Mouse (Mus musculus) forelimb bud, embryonic 11.5 days (tissue): ENCODE results near the gene Gdf7.

Source experiments
- DNase-seq: peaks from one replicate; pipeline ENCODE4 v3.0.0-alpha.2; 2012; ENCODE audit warnings: low read depth, low spot score

Gene Gdf7

DNA sequence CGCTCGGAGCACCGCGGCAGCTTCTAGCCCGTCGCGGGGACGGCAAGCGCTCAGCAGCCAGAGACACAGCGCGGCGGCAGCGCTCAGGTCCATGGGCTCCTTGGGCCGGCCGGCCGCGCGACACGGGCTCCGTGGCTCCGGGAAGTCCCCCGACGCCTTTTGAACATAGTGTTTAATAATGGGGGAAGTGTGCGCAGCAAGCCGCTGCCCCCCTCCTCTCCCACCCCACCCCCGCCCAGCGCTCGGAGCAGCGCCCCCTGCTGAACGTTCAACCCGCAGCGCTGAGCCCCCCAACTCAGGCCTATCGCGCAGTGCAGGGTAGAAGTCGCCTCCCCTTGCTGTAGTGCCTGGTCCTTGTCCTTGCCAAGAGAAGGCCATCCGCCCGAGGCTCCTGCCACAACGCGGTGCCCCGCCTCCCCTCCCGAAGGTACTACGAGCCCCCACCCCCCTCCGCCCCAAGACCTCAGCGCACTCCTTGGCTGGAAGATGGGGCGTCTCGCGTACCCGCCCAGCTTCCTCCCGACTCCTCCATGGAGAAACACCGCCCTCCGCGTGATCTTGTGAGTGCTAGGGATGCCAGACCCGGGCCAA lies at the start of gene Gdf7:
Gdf7 (minus strand) TSS at position 114 of the 591 bp plus-strand sequence.
- DNase-seq: no peak

DNA sequence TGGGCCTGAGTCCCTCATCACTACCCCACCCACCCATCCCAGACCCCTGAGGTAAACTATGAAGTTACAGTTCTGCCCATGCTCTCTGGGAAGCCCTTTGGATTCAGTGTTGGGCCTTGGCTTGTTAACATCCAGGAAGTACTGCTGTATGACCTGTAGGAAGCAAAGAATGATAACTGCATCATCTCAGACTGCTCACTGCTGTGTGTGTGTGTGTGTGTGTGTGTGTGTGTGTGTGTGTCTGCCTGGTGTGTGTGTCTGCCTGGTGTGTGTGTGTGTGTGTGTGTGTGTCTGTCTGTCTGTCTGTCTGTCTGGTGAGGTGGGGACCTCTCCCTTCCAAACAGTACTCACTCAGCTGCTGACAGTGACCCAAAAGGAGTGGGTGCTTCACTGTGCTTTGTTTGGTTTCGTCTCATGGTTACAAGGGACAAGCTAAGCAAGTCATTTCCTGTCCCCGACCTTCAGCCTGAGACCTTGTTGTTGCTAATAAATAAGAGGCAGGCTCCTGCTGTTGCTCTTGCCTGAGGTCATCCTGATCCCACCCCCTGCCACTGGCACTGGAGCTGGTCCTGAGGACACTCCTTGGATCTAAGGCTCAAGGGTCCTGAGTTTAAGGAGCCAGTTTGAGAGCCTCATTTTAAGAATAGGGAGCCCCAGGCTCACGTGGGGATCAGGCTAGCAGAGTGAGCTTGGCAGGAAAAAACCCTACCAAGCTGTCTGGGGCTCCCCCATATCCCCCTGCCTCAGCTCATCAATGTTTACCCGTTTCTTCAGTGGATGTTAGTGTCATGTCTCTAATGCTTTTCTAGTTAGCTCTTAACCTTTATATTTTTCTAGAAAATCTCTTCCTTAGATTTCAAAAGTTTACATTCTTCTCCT lies 49.5 kb upstream of the Gdf7 start:
- DNase-seq: peak; percentile 28

DNA sequence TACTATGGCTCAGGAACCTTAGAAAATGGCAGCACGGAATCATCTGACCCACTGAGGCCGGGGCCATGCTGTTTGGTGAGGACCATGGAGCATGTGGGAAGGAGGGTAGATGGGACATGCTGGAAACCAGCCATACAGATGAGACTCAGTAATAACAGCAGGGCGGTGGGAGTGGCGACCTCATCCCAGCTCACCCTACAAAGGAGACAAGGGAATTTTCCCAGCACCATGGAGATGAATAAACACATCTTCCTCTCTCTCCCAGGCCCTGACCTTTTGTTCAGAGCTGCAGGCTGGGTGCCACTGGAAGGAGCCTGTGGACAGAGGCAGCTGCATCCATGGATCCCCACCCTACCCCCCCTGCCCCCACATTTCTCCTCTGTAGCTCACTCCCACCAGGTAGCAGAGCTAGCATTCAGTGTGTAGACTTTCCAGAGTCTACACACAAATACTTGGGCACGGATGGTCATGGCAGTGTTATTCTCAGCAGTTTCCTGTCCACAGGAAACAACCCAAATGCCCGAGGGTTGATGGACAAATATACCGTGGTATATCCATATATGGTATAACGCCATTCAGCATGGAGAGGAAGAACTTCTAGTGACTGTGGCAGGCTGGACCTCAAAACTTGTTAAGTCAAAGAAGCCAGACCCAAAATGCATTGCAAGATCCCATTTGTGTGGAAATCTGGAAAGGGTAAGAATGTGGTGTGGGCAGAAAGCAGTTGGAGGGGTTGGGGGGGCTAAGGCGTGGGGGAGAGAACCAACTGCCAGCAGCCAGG lies 47.2 kb upstream of the Gdf7 start:
- DNase-seq: no peak

DNA sequence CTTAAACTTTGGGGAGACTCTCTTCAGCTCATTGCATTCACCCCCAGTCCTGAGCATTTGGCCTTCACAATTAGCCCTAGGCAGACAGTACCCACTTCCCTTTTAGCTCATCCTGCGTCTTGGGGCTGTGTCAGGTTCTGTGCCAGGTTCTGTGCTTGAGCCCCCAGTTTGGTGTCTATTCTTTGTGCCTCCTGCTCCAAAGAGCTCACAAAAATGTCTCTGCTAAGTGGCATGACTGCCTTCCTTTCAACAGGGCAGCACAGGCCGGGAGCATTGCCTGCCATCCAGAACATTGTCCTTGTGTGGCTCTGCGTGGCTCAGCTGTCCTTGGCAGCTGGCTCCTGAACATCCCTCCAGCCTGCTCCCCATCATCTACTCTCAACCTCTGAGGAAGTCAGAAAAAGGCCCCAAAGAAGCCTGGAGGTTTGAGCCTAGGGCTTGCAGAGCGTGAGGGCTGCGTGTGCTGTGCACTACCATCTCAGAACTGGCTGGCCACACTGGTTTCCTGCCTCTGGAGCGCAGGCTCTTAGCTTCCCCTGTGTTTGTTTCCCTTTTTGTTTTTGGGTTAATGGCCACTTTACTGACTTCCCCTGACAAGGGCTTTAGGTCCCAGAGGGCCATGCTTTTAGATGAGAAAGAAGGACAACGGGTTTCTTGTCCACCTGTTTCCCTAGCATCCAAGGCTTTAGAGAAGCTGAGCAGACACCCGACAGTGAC lies 46.1 kb upstream of the Gdf7 start:
- no peak for DNase-seq

DNA sequence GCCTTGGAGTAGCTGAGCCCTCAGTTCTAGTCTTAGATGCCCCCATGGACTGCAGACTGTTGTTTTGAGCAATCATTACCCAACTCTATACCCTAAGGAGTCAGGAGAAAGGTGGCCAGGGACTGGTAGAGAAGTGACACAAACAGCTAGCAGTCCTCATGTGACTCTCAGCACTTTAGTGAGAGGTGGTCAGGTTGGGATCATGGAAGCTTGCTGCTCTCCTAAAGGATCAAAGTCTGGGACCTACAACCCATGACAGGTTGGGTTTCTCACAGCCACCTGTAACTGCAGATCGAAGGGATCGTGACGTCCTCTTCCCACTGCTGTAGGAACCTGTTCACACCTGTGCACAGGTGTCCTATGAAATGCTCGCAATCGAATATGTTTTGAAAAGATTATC lies 43.8 kb upstream of the Gdf7 start:
- no peak for DNase-seq

DNA sequence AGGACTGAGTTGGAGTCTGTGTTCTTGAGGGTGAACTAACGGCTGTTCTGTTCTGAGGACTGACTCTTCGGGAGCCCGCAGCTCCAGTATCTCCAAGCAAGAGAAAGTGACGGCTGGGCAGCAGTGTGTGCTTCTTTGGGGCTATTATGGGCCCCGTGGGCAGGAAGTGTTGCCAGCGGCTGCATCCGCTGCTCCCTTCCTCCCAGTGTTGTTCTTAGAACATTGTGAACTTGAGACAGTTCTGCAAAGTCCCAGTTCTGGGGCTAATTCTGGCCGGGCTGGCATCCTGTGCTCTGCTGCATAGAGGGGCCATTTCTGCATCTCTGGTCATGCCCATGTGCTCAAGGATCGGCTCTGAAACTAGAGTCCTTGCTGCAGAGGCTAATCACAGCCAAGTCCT lies 43.1 kb upstream of the Gdf7 start:
- no peak for DNase-seq

DNA sequence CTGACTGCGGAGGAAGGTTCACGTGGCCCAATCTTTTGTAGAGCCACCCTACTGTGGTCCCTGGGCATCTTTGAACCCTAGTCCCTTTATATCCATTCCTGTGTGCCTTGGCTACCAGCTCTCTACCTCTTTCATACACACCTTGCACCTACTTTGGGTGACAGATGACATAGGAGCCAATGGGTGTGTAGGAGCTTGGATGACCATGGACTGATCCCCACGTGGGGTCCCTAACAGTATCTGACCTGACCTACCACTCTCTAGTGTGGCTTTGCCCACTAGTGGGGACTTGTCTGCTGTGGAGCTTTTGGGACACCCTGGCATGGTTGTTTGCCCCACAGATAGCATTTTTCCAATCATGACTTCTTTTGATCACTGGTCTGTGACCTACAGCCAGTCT lies 41.6 kb upstream of the Gdf7 start:
- no peak for DNase-seq

DNA sequence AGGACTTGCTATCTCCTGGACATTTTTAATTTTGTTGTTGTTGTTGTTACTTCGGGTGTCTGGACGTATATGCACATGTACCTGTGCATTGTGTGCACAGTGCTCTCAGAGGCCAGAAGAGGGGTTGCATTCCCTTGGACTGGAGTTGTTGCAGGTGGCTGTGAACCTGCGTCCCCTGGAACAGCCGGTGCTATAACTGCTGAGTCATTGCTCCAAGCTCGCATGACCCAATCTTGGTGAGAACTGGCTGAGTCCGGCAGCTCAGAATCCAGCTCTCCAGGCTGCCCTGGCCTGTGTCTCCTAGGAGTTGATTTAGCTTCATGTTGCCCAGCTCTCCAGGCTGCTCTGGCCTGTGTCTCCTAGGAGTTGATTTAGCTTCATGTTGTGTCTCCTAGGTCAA lies 39.3 kb upstream of the Gdf7 start:
- DNase-seq: no peak

DNA sequence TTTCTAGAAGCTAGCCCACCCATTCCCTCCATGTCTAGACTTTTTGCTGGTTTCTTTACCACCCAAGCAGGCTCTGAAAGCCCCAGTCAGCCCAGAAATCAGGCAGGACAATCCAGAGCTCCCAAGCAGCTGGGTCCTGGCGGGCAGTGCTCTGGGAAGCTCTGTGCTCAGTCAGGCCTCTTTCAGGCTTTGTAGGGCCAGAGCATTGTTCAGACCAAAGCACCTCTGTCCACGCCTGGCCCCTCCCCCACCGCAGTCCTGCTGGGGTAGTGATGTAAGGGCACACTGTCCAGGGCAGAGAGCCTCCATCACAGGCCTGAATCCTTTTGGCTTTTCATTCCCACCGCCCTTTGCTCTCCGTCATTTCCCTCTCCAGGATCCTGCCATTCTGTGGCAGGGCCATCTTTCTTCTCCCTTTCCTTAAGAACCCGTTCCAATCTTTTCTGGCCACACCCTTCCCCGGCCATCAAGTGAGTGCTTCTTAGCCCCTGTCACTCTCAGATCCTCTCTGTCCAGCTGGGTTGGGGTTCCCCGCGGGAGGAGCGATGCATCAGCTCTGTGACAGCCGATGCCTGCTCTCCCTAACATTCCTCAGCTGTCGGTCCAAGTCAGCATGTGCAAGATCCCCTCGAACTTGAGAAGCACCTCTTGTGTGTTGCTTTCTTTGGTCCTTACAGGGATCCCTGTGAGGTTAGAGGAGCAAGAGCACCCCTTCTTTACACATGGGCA lies 38.0 kb upstream of the Gdf7 start:
- DNase-seq: no peak

DNA sequence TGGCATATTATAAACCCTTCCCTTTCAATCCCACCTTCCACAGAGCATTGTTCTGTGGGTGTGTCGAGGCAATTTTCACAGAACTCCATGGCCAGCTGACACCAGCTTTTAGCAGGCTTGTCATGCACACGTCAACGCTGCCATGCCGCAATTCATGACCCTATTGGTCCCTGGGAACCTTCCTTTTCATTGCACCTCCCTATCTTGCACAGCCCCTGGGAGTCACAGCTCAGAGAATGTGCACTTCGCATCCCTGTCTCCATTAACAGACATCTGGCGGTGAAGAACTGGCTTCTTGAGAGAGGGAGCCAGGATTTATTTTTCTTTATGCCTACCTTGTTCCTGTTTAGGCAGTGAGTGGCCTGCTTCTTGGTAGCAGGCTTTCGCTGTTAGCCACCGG lies 37.2 kb upstream of the Gdf7 start:
- DNase-seq: no peak

DNA sequence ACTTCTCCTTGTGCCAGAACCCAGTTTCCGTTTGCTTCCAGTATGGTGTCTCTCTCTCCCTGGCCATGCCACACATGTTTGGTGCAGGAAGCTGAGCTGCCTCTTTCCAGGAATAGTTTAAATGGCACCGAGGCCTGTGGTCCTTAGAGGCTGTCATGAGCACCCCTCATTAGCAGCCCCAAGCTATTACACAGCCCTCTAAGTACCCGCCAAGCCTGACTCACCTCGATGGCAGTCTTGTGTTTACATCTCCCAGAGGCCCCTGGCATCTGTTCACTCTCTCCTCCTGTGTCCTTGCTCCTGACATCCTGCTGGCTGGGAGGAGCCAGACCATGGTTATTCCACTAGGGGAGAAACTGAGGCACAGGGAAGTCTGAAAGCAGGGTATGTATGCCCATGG lies 36.7 kb upstream of the Gdf7 start:
- DNase-seq: no peak

DNA sequence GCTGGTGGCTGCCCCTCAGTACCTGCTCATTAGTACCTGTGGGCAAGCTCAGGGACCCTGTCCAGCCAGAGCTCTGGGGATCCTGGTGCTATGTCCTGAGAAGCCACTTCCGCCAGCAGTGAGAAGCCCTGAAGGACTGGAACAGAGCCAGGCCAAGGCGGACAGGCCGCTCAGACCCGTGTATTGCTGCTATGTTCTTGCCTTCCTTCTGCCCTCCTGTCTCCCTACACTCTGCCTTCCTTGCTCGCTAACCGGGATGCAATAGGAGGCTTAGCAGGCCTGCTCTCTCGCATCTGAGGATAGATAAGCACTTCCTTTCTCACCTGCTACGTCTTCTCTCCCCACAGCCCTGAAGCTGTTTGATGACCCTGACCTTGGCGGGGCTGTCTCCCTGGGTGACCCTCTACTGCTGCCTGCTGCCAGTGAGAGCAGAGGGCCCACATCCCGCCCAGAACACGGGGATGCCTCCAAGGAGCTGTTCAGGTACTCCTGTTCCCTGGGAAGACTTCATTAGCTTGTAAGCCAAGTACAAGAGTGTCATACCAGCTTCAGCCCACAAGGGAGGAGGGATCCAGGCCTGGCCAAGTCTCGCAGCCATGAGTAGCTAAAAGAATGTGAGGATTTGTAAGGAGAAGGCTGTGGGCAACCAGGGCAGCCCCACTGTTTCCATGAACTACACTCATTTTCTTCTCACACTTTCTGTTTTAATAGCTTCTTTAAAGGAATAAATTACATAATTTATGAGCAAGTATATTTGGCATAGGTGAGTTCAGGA lies 35.7 kb upstream of the Gdf7 start:
- no peak for DNase-seq

DNA sequence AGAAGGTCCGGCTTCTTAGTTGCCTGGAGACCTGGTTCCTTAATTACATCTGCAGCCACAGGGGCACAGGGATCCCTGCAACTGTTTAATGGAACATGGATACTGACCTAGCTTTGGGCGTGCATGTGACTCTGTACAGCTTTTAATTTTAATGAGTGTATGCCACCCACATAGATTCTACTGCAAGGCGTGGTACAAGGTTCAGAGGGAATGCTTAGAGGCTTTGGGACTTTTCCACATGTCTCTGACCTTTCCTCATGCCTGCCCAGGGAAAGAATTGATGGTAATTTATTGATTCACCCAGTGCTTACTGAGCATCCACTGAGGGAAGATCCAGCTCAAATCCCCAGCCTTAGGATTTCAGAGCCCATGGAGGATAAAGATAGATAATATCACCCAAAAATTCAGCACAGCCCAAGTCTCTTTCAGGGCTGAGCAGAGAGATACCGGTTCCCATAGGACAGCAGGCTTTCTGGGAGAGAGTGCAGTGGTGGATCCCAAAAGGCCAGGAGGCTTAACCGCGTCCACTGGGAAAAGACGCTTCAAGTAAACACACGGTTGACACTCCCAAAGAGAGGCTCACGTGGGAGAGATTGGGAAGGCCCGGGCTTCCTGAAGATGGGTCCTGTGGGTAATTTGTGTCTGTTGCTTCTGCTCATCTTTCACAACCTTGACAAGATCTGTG lies 35.0 kb upstream of the Gdf7 start:
- DNase-seq: no peak

DNA sequence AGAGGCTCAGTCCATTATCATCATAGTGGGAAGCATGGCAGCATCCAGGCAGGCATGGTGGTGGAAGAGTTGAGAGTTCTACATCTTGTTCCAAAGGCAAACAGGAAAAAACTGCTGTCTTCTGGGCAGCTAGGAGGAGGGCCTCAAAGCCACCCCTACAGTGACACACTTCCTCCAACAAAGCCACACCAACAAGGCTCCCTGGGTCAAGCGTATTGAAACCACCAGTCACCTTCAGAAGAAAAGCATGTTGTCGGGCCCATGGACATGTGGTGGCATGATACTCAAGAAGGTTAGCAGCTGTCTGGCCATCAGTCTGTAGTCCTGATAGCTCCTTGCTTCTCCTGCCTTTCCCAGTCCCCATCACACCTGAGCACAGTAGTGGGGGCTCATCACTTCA lies 33.7 kb upstream of the Gdf7 start:
- no peak for DNase-seq

DNA sequence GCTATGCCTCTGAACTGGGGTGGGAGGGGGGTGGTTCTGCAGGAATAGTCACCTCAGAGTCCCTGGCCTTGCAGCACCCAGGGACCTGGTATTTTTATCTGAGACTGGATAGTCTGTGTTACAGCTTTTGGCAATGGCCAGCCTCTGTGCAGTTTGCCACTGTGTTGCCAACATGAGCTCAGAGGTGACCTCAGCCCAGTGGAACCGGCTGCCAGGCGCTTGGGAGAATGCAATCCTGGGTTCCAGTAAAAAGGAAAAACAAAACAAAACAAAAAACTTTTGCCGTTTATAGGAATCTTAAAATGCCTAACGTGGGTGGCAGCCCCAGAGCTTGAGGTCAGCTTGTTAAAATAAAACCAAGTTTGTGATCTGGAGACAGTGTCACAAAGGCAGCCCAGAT lies 32.5 kb upstream of the Gdf7 start:
- no peak for DNase-seq

DNA sequence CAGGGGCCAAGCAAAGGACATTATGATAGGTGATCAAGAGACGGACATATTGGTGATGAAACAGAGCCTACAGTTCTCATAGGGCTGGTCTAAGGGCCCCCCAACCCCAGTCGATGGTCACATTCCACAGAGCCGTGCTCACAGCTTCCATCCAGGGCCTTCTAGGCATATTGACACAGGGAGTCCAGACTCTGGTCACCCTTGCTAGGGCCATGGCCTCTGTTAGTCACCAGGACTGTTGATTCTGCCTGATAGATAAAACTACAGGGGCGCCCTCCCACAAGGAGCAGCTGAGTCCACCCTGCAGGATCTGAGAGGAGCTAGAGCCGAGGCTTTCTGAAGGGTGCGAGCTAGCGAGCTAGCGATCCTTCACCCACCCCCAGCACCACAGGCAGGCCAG lies 31.9 kb upstream of the Gdf7 start:
- no peak for DNase-seq

DNA sequence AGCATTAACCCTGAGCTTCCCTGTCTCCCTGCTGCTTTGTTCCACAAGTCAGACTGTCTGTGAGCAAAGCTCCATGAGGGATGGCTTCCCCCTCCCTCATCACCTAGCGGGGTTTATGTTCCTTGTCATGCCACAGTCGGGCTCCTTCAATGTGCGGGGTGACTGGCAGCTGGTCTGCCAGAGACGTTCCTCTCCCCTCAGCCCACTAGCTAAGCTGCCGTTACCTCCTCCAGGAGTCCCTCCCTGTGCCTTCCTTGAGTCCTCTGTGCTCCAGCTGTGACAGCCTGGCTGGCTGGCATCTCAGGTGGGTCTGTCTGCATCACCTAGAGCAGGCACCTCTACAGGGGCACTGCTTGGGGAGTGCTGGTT lies 30.4 kb upstream of the Gdf7 start:
- DNase-seq: no peak

DNA sequence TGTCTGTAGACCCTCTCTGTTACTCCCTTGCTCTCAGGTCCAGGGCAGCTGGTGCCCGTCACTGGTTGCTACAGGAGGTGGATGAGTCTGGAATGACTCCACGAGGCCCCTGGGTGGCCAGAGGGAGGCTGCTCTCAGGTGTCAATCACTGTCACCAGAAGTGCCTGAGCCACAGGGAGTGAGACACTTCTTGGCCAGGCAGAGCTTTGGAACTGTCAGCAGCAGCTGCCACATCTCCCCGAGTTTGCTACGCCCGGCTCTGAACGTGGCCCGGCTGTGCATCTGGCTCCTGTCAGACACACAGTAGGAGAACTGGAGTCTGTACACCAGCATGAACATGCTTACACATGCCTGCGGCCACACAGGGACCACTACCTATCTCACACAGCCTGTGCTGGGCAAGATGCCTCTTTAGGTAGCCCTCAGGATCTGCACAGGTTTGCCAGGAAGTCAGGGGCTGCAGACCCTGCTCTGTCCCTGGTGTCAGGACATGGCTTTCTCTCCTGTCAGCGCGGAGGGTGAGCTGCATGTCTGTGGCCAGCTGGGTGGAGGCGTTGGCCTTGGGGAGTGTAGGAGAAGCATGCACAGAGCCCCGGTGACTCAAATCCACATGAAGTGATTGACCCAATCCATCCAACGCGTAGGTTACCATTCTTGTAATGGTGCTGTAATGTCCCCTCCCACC lies 29.9 kb upstream of the Gdf7 start:
- no peak for DNase-seq

DNA sequence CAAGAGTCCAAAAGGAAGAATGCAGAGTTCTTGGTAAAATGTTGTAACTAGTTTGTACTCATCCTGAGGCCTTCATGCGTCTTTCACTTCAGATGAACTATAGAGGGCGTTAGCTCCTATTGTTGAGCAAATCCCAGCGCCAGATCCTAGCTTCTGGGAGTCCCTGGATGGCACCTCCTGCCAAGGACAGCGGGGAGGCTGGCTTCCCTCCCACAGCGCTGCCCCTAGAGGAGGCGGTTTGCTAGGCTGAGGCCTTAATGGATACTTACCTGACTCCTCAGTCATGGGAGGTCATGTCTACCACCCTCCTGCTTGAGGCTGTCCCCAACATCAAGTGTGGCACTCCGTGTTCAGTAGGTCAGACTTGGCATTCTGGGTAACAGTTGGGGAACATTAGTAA lies 27.5 kb upstream of the Gdf7 start:
- DNase-seq: no peak

DNA sequence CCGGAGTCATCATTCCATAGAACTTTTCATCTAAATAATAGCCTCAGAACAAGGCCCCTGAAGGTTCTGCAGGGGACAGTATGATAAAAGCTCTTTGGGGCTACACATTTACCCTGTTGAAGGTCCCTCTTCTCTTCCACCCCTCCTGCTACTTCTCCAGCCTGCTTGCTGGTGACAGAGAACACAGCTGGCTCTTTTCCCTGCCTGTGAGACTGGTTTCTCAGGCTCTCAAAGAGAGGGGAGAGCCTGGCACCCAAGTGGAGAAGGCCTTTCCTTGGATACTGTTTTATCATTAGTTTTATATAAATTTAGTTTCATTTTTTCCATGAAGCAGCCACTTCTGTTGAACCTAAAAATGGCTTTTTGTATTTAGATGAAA lies 25.9 kb upstream of the Gdf7 start:
- no peak for DNase-seq
